Mouse (Mus musculus) telencephalon, adult 2 months (tissue): ENCODE data around the gene Tfcp2.
"Not testable (repeated sequence)": the region's sequence is repeated elsewhere in the genome, so short reads cannot be mapped to it uniquely, and the experiment has no call there.

ENCODE experiments used
- DNase-seq: peaks from one replicate; pipeline ENCODE4 v3.0.0-alpha.2; 2011; ENCODE audit warnings: low read depth, low spot score

The Tfcp2 gene

DNA sequence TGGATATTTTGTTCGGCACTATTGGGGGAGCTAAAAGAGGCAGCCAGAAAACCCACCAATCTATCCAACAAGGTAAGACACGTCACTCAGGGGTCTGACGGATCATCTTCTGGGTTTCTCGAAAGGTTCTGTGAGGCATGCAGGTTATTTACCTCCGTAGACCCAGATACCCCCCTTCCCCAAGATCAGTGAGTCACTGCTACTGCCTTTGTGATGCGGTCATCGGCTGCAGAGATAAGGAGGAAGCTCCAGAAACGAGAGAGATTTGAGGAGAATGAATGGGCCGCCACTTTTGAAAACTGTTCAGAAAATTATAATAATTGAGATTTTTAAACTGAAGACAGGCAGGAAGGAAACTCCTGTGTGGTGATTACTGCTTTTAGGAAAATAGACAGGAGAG is 4.6 kb upstream of the Tfcp2 start:
- DNase-seq: no peak

GRCm38 (mm10) chr15:100555965-100556364 is 4.2 kb upstream of the Tfcp2 start:
- DNase-seq: no peak

GRCm38 (mm10) chr15:100550280-100550679 is 1.5 kb downstream of the Tfcp2 start:
- no peak for DNase-seq

- DNase-seq: not testable (repeated sequence)
Observed at GRCm38 (mm10) chr15:100543651-100544030, 8.2 kb downstream of the Tfcp2 start.

DNA sequence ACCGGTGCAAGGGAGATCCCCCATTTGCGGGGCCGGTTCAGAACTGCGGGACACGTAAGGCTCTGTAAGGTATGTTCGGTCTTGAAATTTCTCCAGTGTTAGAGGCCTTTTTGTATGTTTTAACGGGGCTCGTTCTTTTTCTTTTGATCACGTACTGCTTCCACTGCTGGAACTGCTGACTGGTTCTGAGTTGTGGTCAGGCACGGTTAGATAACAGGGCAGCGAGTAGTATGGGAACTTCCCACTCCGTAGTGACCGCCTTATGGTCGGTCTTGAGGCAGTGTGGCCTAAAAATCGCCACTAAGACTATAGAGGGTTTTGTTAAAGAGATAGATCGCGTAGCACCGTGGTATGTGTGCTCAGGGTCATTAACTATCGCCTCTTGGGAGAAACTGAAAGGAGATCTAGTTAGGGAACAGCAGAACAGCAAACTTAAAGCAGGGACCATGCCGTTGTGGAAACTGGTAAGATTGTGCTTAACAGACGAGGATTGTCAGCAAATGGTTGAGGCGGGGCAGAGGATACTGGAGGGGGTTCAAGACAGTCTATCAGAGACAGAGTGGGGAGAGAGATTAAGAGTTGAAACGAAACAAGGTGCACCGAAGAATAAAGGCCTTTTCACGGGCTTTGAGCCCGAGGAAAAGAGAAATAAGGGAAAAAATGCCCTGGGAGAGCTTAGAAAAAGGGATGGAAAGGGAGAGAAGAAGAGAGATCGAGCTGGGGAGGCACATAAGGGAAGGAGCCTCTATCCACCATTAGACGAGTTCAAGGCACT is 8.7 kb downstream of the Tfcp2 start:
- not testable (repeated sequence) for DNase-seq

GRCm38 (mm10) chr15:100541426-100541825 is 10.4 kb downstream of the Tfcp2 start:
- no peak for DNase-seq

- not testable (repeated sequence) for DNase-seq
Observed at GRCm38 (mm10) chr15:100541001-100541400, 10.8 kb downstream of the Tfcp2 start.

- DNase-seq: no peak
Observed at GRCm38 (mm10) chr15:100539411-100539810, 12.4 kb downstream of the Tfcp2 start.

- peak; percentile 17 for DNase-seq
Observed at GRCm38 (mm10) chr15:100537913-100538312, 13.9 kb downstream of the Tfcp2 start.

GRCm38 (mm10) chr15:100527900-100528299 is 23.9 kb downstream of the Tfcp2 start:
- no peak for DNase-seq

DNA sequence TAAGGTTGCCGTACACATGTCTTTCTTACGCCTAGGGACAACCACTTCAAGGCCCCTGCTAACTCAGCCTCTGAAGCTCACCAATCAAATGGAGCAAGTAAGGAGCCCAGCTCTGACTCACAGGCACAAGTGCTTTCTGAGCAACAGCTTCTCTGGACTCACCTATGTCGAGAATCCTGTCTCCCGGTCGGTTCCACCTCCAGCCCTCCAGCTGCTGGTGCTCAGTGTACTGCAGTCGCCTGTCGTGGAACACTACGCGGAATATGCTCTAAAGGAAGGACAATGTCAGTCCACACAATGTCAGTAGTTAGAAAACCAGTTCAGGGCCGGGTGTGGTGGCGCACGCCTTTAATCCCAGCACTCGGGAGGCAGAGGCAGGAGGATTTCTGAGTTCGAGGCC is 26.4 kb downstream of the Tfcp2 start:
- DNase-seq: no peak

DNA sequence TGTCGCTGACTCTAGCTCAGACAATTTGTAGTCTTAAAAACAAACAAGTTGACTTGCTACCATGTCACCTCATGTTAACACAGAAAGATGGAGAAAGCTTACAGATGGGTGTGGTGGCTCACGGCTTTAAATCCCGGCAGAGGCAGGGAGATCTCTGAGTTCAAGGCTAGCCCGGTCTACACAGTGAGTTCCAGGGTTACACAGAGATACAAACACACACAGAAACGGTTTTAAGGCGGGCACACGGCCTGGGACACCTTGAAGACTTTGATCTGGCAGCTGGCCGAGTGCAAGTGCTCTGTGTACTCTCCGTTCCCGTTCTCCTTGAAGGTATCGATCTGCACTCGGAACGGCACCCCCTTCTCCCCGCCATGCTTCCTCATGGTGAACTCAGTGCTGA is 31.5 kb downstream of the Tfcp2 start:
- no peak for DNase-seq

DNA sequence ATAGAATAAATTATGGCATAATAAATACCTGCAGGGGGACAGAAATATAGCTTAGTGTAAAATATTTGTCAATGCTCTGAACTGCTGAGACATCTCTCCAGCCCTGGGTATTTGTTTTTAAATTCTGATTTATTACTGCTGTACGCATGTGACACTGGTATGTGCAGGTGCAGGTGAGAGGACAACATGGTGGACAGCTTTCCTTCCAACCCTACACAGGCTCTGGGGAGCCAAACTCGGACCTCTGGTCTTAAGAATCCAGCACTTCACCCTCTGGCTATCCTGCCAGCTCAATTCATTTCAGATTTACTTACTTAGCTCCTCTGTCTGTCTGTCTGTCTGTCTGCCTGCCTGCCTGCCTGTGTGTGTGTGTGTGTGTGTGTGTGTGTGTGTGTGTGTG is 36.7 kb downstream of the Tfcp2 start:
- DNase-seq: no peak

DNA sequence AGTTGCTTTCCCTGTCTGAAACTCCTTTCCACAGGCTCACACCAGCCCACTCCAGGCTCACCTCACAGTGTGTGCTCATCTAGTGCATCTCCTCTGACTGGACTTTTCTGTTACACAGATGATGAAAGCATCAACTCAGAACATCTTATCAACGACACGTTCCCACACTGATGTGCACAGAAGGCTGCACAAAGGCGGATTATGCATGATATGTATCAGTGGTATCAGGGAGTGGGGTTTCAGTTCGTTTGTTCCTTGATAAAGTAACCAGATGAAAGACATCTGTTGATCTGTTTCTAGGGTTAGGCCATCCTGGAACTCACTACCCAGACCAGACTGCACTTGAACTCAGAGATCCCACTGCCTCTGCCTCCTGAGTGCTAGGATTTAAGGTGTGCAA is 38.4 kb downstream of the Tfcp2 start:
- DNase-seq: no peak

DNA sequence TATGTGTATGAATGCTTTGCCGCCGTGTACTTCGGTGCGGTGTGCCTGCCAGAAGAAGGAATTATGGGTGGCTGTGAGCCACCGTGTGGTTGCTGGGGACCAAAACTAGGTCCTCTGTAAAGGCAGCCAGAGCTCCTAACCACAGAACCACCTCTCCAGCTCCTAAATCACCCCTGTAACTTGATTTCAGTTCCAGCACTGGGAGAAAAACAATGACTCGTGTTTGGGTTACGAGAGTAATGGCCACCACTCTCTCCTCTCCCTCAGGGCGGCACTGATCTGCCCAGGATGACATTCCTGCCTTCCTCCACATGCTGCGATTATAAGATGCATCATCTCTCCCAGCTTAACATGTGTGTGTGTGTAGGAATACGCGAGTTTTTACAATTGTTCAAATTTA is 41.7 kb downstream of the Tfcp2 start:
- no peak for DNase-seq

GRCm38 (mm10) chr15:100508454-100509167 is 43.2 kb downstream of the Tfcp2 start:
- DNase-seq: no peak

GRCm38 (mm10) chr15:100499506-100499905 is 52.3 kb downstream of the Tfcp2 start:
- not testable (repeated sequence) for DNase-seq

DNA sequence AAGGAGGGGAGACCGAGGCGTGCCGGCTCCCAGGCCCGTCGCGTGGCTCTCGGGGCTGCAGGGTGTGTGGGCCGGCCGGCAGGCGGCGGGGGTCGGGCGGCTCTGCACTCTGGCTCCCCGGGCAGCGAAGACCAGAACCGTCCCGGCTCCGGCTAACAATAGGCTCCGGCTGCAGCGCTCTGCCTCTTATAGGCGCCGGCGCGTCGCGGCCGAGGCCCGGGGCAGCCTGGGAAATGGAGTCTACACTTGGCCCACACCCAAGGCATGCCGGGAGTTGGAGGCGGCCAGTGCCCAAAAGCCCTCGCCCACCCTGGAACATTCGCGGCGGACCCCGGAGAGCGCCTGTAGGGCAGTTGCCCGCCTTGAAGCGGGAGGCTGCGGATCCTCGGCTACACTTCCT is 56.7 kb downstream of the Tfcp2 start, which contains the start of gene Csrnp2:
Csrnp2 (minus strand) TSS at position 387 of the 400 bp plus-strand sequence.
- DNase-seq: peak; percentile 68

- DNase-seq: no peak
Observed at GRCm38 (mm10) chr15:100494647-100495046, 57.2 kb downstream of the Tfcp2 start.

DNA sequence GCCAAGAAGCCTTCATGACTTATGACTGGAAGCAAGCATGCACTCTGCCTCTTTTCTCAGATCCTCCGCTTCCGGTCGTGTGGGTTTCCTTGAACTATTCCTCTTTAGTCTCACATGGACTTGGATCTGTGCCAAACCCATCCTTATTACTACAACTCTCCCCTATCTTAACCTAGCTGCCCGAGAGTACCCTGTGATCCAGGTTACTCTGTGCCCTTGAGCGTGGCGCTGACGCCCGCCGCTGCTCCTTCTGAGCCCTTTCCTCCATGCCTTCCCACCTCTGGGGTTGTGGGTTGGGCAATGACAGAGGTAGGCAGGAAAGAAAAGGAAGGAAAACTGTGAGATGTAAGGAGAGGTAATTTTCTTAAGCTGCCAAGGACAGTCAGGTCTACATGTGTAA is 59.8 kb downstream of the Tfcp2 start:
- no peak for DNase-seq

- DNase-seq: no peak
Observed at GRCm38 (mm10) chr15:100489263-100489662, 62.5 kb downstream of the Tfcp2 start.

- DNase-seq: not testable (repeated sequence)
Observed at GRCm38 (mm10) chr15:100488297-100488696, 63.5 kb downstream of the Tfcp2 start.

- DNase-seq: no peak
Observed at GRCm38 (mm10) chr15:100487050-100487449, 64.8 kb downstream of the Tfcp2 start.
